Mouse (Mus musculus) forebrain, postnatal 0 days (tissue): ENCODE measurements around the gene Sox11. TPM values are rescaled to one million over a fixed set of nuclear protein-coding genes. Genes with fewer than 3 reads are reported as not detected.

Experiments used
- ATAC-seq: fragments of 200-750 bp; cut with Nextera tagmentation; 2 replicates; pipeline ENCODE4 v1.8.0; 2017; ENCODE audit warnings: mild to moderate bottlenecking, moderate library complexity
- DNase-seq: peaks from one replicate; pipeline ENCODE4 v3.0.0-alpha.2; 2015
- H3K27ac ChIP-seq: fragments of 300-500 bp; sonication (generic); 2 replicates; pipeline ENCODE4 v1.5.1; 2014; ENCODE audit warnings: low read depth, mild to moderate bottlenecking, antibody characterized with exemption, low read length, moderate library complexity, mixed read lengths
- H3K27me3 ChIP-seq: fragments of 300-500 bp; sonication (generic); 2 replicates; pipeline ENCODE4 v1.6.1; 2014; ENCODE audit warnings: mild to moderate bottlenecking, low read length, mixed read lengths; ENCODE audit not compliant: insufficient read depth
- H3K36me3 ChIP-seq: fragments of 300-500 bp; sonication (generic); 2 replicates; pipeline ENCODE4 v1.6.1; 2014; ENCODE audit warnings: mild to moderate bottlenecking, moderate library complexity; ENCODE audit not compliant: insufficient read depth
- H3K4me1 ChIP-seq: fragments of 300-500 bp; sonication (generic); 2 replicates; pipeline ENCODE4 v1.6.1; 2014; ENCODE audit warnings: antibody characterized with exemption; ENCODE audit not compliant: insufficient read depth
- H3K4me2 ChIP-seq: fragments of 300-500 bp; sonication (generic); 2 replicates; pipeline ENCODE4 v1.6.1; 2014; ENCODE audit warnings: low read depth, mild to moderate bottlenecking, moderate library complexity
- H3K4me3 ChIP-seq: fragments of 300-500 bp; sonication (generic); 2 replicates; pipeline ENCODE4 v1.5.1; 2014; ENCODE audit warnings: low read depth, low read length, mixed read lengths
- H3K9ac ChIP-seq: fragments of 300-500 bp; sonication (generic); 2 replicates; pipeline ENCODE4 v1.6.1; 2014; ENCODE audit warnings: mild to moderate bottlenecking
- H3K9me3 ChIP-seq: fragments of 300-500 bp; sonication (generic); 2 replicates; pipeline ENCODE4 v1.6.1; 2016; ENCODE audit warnings: low read length
- CTCF ChIP-seq: sonication (generic); IDR thresholded peaks from 2 replicates; pipeline ENCODE4 v1.5.1; 2016; ENCODE audit warnings: antibody characterized with exemption, control low read depth, low read depth
- WGBS: fragments of 180-500 bp; shearing (Covaris S2); extraction: QIAGEN DNeasy Blood & Tissue Kit; methylation state at CpG from one replicate; pipeline ENCODE4 v1.1.7; 2014; 5-methylcytosine and 5-hydroxymethylcytosine counted together
- polyA plus RNA-seq: library from polyadenylated mRNA; unstranded; fragments of >200 nt; fragmentation: Nextera tagmentation; extraction: Ambion mirVana; gene quantifications from 2 replicates; pipeline ENCODE4 v1.2.1, GENCODE M21; 2015
- total RNA-seq: library from RNA; depleted of rRNA; stranded (reverse); fragments of >200 nt; gene quantifications from 2 replicates; pipeline ENCODE4 v1.2.3, GENCODE M21; 2014

The Sox11 gene
- total and polyA plus RNA-seq, 2 experiments from 2014 or later = 288 to 297 TPM

GRCm38 (mm10) chr12:27311854-27312466 is 30.4 kb downstream of the Sox11 start:
- DNase-seq (no peak), ATAC-seq (no peak)
- Histone ChIP-seq H3K4me1 (no peaks in the 10 kb centered on the region), H3K9ac (no peak overlapping the region), H3K36me3 (no peaks in the 10 kb centered on the region), H3K4me2 (no peak overlapping the region), H3K9me3 (no peaks in the 10 kb centered on the region), H3K4me3 (no peak overlapping the region), H3K27ac (no peak overlapping the region), H3K27me3 (no peaks in the 10 kb centered on the region)
- WGBS = 29% methylated on average over 9 of the region's 9 CpGs
- TF ChIP-seq CTCF = no peak

DNA sequence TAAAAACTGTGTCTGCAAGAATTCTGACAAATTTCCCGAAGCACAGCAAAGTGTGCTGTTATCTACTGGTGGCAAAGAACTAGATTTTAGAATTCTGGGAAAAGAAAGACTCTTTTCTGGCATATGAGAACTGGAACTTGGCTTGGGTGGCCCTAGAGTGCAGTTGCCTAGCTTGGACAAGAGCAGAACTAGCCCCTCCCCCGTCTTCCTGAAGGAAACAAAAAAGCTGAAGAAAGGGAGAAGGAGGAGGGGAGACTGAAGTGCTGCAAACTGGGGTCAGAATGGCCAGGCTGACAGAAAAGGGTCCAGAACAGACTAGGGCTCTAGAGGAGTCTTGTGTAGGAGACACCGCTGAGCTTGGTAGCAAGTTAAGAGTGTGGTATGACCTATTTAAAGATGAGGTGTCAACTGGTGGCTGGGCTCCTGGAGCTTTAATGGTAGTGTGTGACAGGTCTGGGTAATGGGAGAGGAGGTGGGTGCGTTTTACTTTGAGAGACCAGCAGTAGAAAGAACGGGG is 31.0 kb downstream of the Sox11 start:
- Histone ChIP-seq H3K36me3 (no peaks in the 10 kb centered on the region), H3K4me3 (no peak overlapping the region), H3K9ac (no peak overlapping the region), H3K27me3 (no peaks in the 10 kb centered on the region), H3K27ac (no peak overlapping the region), H3K9me3 (no peaks in the 10 kb centered on the region), H3K4me2 (no peak overlapping the region), H3K4me1 (no peaks in the 10 kb centered on the region)
- WGBS = 37% methylated on average over 5 of the region's 5 CpGs
- ATAC-seq (no peak), DNase-seq (no peak)
- TF ChIP-seq CTCF = no peak

GRCm38 (mm10) chr12:27310703-27311102 is 31.7 kb downstream of the Sox11 start:
- ATAC-seq (no peak), DNase-seq (no peak)
- WGBS = 81% methylated on average over 13 of the region's 13 CpGs
- Histone ChIP-seq H3K4me3 (no peak overlapping the region), H3K9me3 (no peaks in the 10 kb centered on the region), H3K27me3 (no peaks in the 10 kb centered on the region), H3K27ac (no peak overlapping the region), H3K4me1 (no peaks in the 10 kb centered on the region), H3K36me3 (no peaks in the 10 kb centered on the region), H3K4me2 (no peak overlapping the region), H3K9ac (no peak overlapping the region)
- no peak for TF ChIP-seq CTCF

GRCm38 (mm10) chr12:27309969-27310368 is 32.4 kb downstream of the Sox11 start:
- DNase-seq (no peak), ATAC-seq (no peak)
- TF ChIP-seq CTCF = no peak
- H3K9ac ChIP-seq = no peak overlapping the region
- H3K36me3 ChIP-seq = no peaks in the 10 kb centered on the region
- WGBS = 92% methylated on average over 6 of the region's 6 CpGs
- H3K9me3 ChIP-seq = no peaks in the 10 kb centered on the region
- H3K4me2 ChIP-seq = no peak overlapping the region
- no peaks in the 10 kb centered on the region for H3K4me1 ChIP-seq
- H3K4me3 ChIP-seq = no peak overlapping the region
- H3K27ac ChIP-seq = no peak overlapping the region
- H3K27me3 ChIP-seq = no peaks in the 10 kb centered on the region

- no peaks in the 10 kb centered on the region for H3K4me1 ChIP-seq
- H3K27me3 ChIP-seq = no peaks in the 10 kb centered on the region
- H3K36me3 ChIP-seq = no peaks in the 10 kb centered on the region
- no peak overlapping the region for H3K4me3 ChIP-seq
- H3K4me2 ChIP-seq = no peak overlapping the region
- no peak overlapping the region for H3K9ac ChIP-seq
- 61% methylated on average over 2 of the region's 2 CpGs for WGBS
- no peaks in the 10 kb centered on the region for H3K9me3 ChIP-seq
- H3K27ac ChIP-seq = no peak overlapping the region
- no peak for DNase-seq
- no peak for TF ChIP-seq CTCF
- ATAC-seq = no peak
Measured at GRCm38 (mm10) chr12:27304713-27305437, 37.5 kb downstream of the Sox11 start.

GRCm38 (mm10) chr12:27303190-27303589 is 39.2 kb downstream of the Sox11 start:
- 86% methylated on average over 6 of the region's 6 CpGs for WGBS

GRCm38 (mm10) chr12:27298721-27299120 is 43.7 kb downstream of the Sox11 start:
- H3K4me3 ChIP-seq = no peak overlapping the region
- H3K4me2 ChIP-seq = no peak overlapping the region
- H3K36me3 ChIP-seq = no peaks in the 10 kb centered on the region
- no peaks in the 10 kb centered on the region for H3K27me3 ChIP-seq
- peak; percentile 45 for DNase-seq
- H3K4me1 ChIP-seq = no peaks in the 10 kb centered on the region; the same call in 1 of the 2 replicates
- ATAC-seq = peak; percentile 48; the same call in 1 of the 2 replicates
- no peak for TF ChIP-seq CTCF
- no peak overlapping the region for H3K27ac ChIP-seq
- no peak overlapping the region for H3K9ac ChIP-seq
- H3K9me3 ChIP-seq = no peaks in the 10 kb centered on the region
- WGBS = 33% methylated on average over 3 of the region's 3 CpGs

More at GRCm38 (mm10) chr12:27303190-27303589, 39.2 kb downstream of the Sox11 start:
- Histone ChIP-seq H3K4me2 (no peak overlapping the region), H3K4me1 (no peaks in the 10 kb centered on the region), H3K9ac (no peak overlapping the region), H3K9me3 (no peaks in the 10 kb centered on the region), H3K36me3 (no peaks in the 10 kb centered on the region), H3K4me3 (no peak overlapping the region), H3K27ac (no peak overlapping the region), H3K27me3 (no peaks in the 10 kb centered on the region)
- DNase-seq (no peak), ATAC-seq (no peak)
- TF ChIP-seq CTCF = no peak
